Mouse (Mus musculus) neural tube, embryonic 12.5 days (tissue): ENCODE results near the gene Sugp2. TPM values are rescaled to one million over a fixed set of nuclear protein-coding genes. Genes with fewer than 3 reads are reported as not detected.

Experiments used
- ATAC-seq: fragments of 200-750 bp; cut with Nextera tagmentation; 2 replicates; pipeline ENCODE4 v1.8.0; 2017; ENCODE audit warnings: low read depth, mild to moderate bottlenecking, moderate TSS enrichment, moderate library complexity; ENCODE audit not compliant: low FRiP score
- H3K27ac ChIP-seq: fragments of 300-500 bp; sonication (generic); 2 replicates; pipeline ENCODE4 v1.5.1; 2016
- H3K27me3 ChIP-seq: fragments of 300-500 bp; sonication (generic); replicated peaks from 2 replicates; pipeline ENCODE4 v1.6.1; 2016; ENCODE audit warnings: mild to moderate bottlenecking
- H3K36me3 ChIP-seq: fragments of 300-500 bp; sonication (generic); 2 replicates; pipeline ENCODE4 v1.6.1; 2016; ENCODE audit warnings: mild to moderate bottlenecking
- H3K4me1 ChIP-seq: fragments of 300-500 bp; sonication (generic); 2 replicates; pipeline ENCODE4 v1.6.1; 2016
- H3K4me2 ChIP-seq: fragments of 300-500 bp; sonication (generic); replicated peaks from 2 replicates; pipeline ENCODE4 v1.6.1; 2016; ENCODE audit warnings: mild to moderate bottlenecking
- H3K4me3 ChIP-seq: fragments of 300-500 bp; sonication (generic); 2 replicates; pipeline ENCODE4 v1.5.1; 2016
- H3K9ac ChIP-seq: fragments of 300-500 bp; sonication (generic); 2 replicates; pipeline ENCODE4 v1.6.1; 2016; ENCODE audit warnings: mild to moderate bottlenecking
- H3K9me3 ChIP-seq: fragments of 300-500 bp; sonication (generic); 2 replicates; pipeline ENCODE4 v1.6.1; 2016; ENCODE audit warnings: mild to moderate bottlenecking
- WGBS: fragments of 180-500 bp; shearing (Covaris S2); methylation state at CpG from one replicate; pipeline ENCODE4 v1.1.7; 2016; 5-methylcytosine and 5-hydroxymethylcytosine counted together
- polyA plus RNA-seq: library from polyadenylated mRNA; unstranded; fragments of >200 nt; fragmentation: Nextera tagmentation; extraction: Ambion mirVana; gene quantifications from 2 replicates; pipeline ENCODE4 v1.2.1, GENCODE M21; 2016

Sugp2 gene
- 68.0 and 68.2 TPM in 2 replicates for polyA plus RNA-seq

GRCm38 (mm10) chr8:70234080-70234780, at the start of gene Sugp2, which contains the start of gene Armc6:
Gene Sugp2, plus strand, starts transcription at chr8:70234226.
Gene Armc6, minus strand, starts transcription at chr8:70234466.
- under 1% methylated on average over 67 of the region's 67 CpGs for WGBS
- peak within 1 kb of the TSS; percentile 90 for H3K4me2 ChIP-seq
- H3K4me1 ChIP-seq: peaks cover 22% of the 10 kb centered on the region
- peak; percentile 95 for ATAC-seq
- H3K27ac ChIP-seq: peak within 1 kb of the TSS; percentile 84
- H3K27me3 ChIP-seq: no peaks in the 10 kb centered on the region
- H3K9me3 ChIP-seq: no peaks in the 10 kb centered on the region
- peak within 1 kb of the TSS; percentile 83 for H3K4me3 ChIP-seq
- H3K9ac ChIP-seq: peak within 1 kb of the TSS; percentile 83
- peaks cover 51% of the 10 kb centered on the region for H3K36me3 ChIP-seq

- H3K27me3 ChIP-seq: no peaks in the 10 kb centered on the region
- 73% methylated on average over 7 of the region's 7 CpGs for WGBS
- ATAC-seq: no peak
- H3K4me2 ChIP-seq: no peak overlapping the region
- no peak overlapping the region for H3K27ac ChIP-seq
- H3K9ac ChIP-seq: no peak overlapping the region
- H3K9me3 ChIP-seq: no peaks in the 10 kb centered on the region
- no peak overlapping the region for H3K4me3 ChIP-seq
- 0 out of 2 replicates have a peak, but pooled peaks cover 3% of the 10 kb centered on the region for H3K36me3 ChIP-seq
- peaks cover 9% of the 10 kb centered on the region; the same call in 1 of the 2 replicates for H3K4me1 ChIP-seq
Measured at GRCm38 (mm10) chr8:70188707-70189106, 45.3 kb upstream of the Sugp2 start.

- 47% methylated on average over 5 of the region's 5 CpGs for WGBS
- Histone ChIP-seq H3K4me3 (no peak overlapping the region), H3K27ac (no peak overlapping the region), H3K27me3 (no peaks in the 10 kb centered on the region), H3K4me1 (peaks cover 9% of the 10 kb centered on the region; the same call in 1 of the 2 replicates), H3K4me2 (no peak overlapping the region), H3K9ac (no peak overlapping the region), H3K36me3 (no peaks in the 10 kb centered on the region), H3K9me3 (no peaks in the 10 kb centered on the region)
- ATAC-seq: no peak
Measured at GRCm38 (mm10) chr8:70193238-70193637, 40.8 kb upstream of the Sugp2 start.

GRCm38 (mm10) chr8:70194191-70194590, 39.8 kb upstream of the Sugp2 start:
- peaks cover 9% of the 10 kb centered on the region; the same call in 1 of the 2 replicates for H3K4me1 ChIP-seq
- 78% methylated on average over 3 of the region's 3 CpGs for WGBS

GRCm38 (mm10) chr8:70195762-70196161, 38.3 kb upstream of the Sugp2 start:
- no peak for ATAC-seq
- no peak overlapping the region for H3K27ac ChIP-seq
- no peak overlapping the region for H3K9ac ChIP-seq
- peaks cover 6% of the 10 kb centered on the region; the same call in 1 of the 2 replicates for H3K4me1 ChIP-seq
- no peaks in the 10 kb centered on the region for H3K9me3 ChIP-seq
- H3K4me2 ChIP-seq: no peak overlapping the region
- H3K27me3 ChIP-seq: no peaks in the 10 kb centered on the region
- H3K36me3 ChIP-seq: no peaks in the 10 kb centered on the region
- WGBS: 80% methylated on average over 2 of the region's 2 CpGs
- no peak overlapping the region for H3K4me3 ChIP-seq

More at GRCm38 (mm10) chr8:70194191-70194590, 39.8 kb upstream of the Sugp2 start:
- no peak overlapping the region for H3K9ac ChIP-seq
- H3K9me3 ChIP-seq: no peaks in the 10 kb centered on the region
- H3K4me2 ChIP-seq: no peak overlapping the region
- no peak for ATAC-seq
- no peaks in the 10 kb centered on the region for H3K36me3 ChIP-seq
- no peaks in the 10 kb centered on the region for H3K27me3 ChIP-seq
- no peak overlapping the region for H3K4me3 ChIP-seq
- H3K27ac ChIP-seq: no peak overlapping the region

GRCm38 (mm10) chr8:70197603-70198002, 36.4 kb upstream of the Sugp2 start:
- Histone ChIP-seq H3K36me3 (no peaks in the 10 kb centered on the region), H3K27ac (no peak overlapping the region), H3K9me3 (no peaks in the 10 kb centered on the region), H3K4me1 (no peaks in the 10 kb centered on the region; the same call in 1 of the 2 replicates), H3K9ac (no peak overlapping the region), H3K4me3 (no peak overlapping the region), H3K4me2 (no peak overlapping the region), H3K27me3 (no peaks in the 10 kb centered on the region)
- no peak for ATAC-seq
- 48% methylated on average over 7 of the region's 7 CpGs for WGBS

- Histone ChIP-seq H3K9me3 (no peaks in the 10 kb centered on the region), H3K36me3 (no peaks in the 10 kb centered on the region), H3K4me3 (no peak overlapping the region), H3K4me2 (no peak overlapping the region), H3K27ac (no peak overlapping the region), H3K4me1 (no peaks in the 10 kb centered on the region; the same call in 1 of the 2 replicates), H3K9ac (no peak overlapping the region), H3K27me3 (no peaks in the 10 kb centered on the region)
- 77% methylated on average over 5 of the region's 5 CpGs for WGBS
- ATAC-seq: no peak
Measured at GRCm38 (mm10) chr8:70200098-70200681, 33.8 kb upstream of the Sugp2 start.

GRCm38 (mm10) chr8:70201417-70201816, 32.6 kb upstream of the Sugp2 start:
- WGBS: 94% methylated on average over 3 of the region's 3 CpGs
- Histone ChIP-seq H3K27ac (no peak overlapping the region), H3K4me1 (no peaks in the 10 kb centered on the region; the same call in 1 of the 2 replicates), H3K27me3 (no peaks in the 10 kb centered on the region), H3K4me3 (no peak overlapping the region), H3K36me3 (no peaks in the 10 kb centered on the region), H3K9me3 (no peaks in the 10 kb centered on the region), H3K4me2 (no peak overlapping the region), H3K9ac (no peak overlapping the region)
- ATAC-seq: no peak

GRCm38 (mm10) chr8:70203072-70203471, 31.0 kb upstream of the Sugp2 start:
- H3K27ac ChIP-seq: no peak overlapping the region
- ATAC-seq: no peak

GRCm38 (mm10) chr8:70204757-70205156, 29.3 kb upstream of the Sugp2 start:
- no peaks in the 10 kb centered on the region for H3K9me3 ChIP-seq
- no peaks in the 10 kb centered on the region for H3K4me1 ChIP-seq
- H3K36me3 ChIP-seq: no peaks in the 10 kb centered on the region
- no peak for ATAC-seq
- H3K9ac ChIP-seq: no peak overlapping the region
- no peaks in the 10 kb centered on the region for H3K27me3 ChIP-seq
- H3K27ac ChIP-seq: no peak overlapping the region
- WGBS: 69% methylated on average over 1 of the region's 1 CpGs
- H3K4me2 ChIP-seq: no peak overlapping the region
- H3K4me3 ChIP-seq: no peak overlapping the region

More at GRCm38 (mm10) chr8:70203072-70203471, 31.0 kb upstream of the Sugp2 start:
- no peak overlapping the region for H3K4me2 ChIP-seq
- H3K9me3 ChIP-seq: no peaks in the 10 kb centered on the region
- no peaks in the 10 kb centered on the region for H3K27me3 ChIP-seq
- 70% methylated on average over 4 of the region's 4 CpGs for whole genome bisulfite sequencing
- no peak overlapping the region for H3K9ac ChIP-seq
- H3K4me1 ChIP-seq: no peaks in the 10 kb centered on the region; the same call in 1 of the 2 replicates
- no peaks in the 10 kb centered on the region for H3K36me3 ChIP-seq
- H3K4me3 ChIP-seq: no peak overlapping the region

GRCm38 (mm10) chr8:70208130-70208529, 25.9 kb upstream of the Sugp2 start:
- no peak overlapping the region for H3K9ac ChIP-seq
- H3K4me2 ChIP-seq: no peak overlapping the region
- WGBS: 45% methylated on average over 1 of the region's 1 CpGs
- H3K9me3 ChIP-seq: no peaks in the 10 kb centered on the region
- H3K27ac ChIP-seq: no peak overlapping the region
- H3K4me3 ChIP-seq: no peak overlapping the region
- ATAC-seq: no peak
- peaks cover 10% of the 10 kb centered on the region for H3K27me3 ChIP-seq
- no peaks in the 10 kb centered on the region for H3K36me3 ChIP-seq
- peaks cover 6% of the 10 kb centered on the region for H3K4me1 ChIP-seq

- Histone ChIP-seq H3K27ac (no peak overlapping the region), H3K4me1 (peaks cover 6% of the 10 kb centered on the region), H3K36me3 (no peaks in the 10 kb centered on the region), H3K4me2 (peak overlapping the region; percentile 90), H3K4me3 (no peak overlapping the region), H3K27me3 (peaks cover 13% of the 10 kb centered on the region), H3K9ac (no peak overlapping the region), H3K9me3 (no peaks in the 10 kb centered on the region)
- ATAC-seq: no peak
- 27% methylated on average over 8 of the region's 8 CpGs for WGBS
Measured at GRCm38 (mm10) chr8:70210538-70210937, 23.5 kb upstream of the Sugp2 start.
